Mouse (Mus musculus) hindlimb bud, embryonic 11.5 days (tissue): Measurements from ENCODE around the gene Akr1c6.
"Not testable (repeated sequence)": the region's sequence is repeated elsewhere in the genome, so short reads cannot be mapped to it uniquely, and the experiment has no call there.

ENCODE experiments used
- DNase-seq: peaks from one replicate; pipeline ENCODE4 v3.0.0-alpha.2; 2012; ENCODE audit warnings: low read depth, low spot score; ENCODE audit errors: extremely low spot score

Gene Akr1c6

GRCm38 (mm10) chr13:4434006-4434405, at the start of gene Akr1c6:
TSS of gene Akr1c6 (plus strand) at chr13:4434306.
- DNase-seq, result no peak

DNA sequence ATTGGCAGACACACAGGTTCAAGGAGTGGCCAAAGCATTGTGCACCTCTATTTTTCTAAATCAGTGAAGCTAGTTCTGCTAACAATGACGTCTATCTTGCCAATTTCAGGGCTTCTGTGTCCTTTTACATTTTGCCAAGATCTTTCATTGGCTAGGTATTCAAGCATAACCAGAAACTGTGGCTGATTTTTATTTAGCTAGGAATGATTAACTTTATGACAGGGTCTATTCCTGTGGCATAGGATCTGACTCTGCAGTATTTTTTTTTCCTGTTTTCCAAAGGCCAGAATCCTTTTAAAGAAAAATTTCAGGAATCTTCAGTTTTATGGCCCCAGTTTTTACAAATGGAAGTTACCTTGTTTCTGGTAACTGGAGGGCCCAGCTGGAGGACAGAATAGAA, 49.2 kb upstream of the Akr1c6 start:
- DNase-seq, result no peak

DNA sequence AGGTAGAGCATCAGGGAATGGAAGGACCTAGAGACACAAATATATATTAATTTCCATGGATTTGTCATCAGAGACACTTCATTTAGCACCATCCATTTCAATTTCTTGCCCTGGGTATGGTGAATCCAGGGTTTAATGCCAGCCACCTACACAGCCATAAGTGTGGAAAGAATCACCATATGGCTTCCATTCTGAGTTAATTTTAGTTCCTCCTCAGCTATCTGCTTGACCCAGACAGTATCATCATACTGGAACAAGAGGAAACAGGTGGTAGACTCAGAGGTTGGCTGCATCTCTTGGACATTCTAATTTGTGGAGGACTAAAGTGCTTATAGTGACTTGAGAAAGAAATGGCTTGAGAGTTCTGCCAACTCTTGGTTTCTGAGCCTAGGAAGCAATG, 48.6 kb upstream of the Akr1c6 start:
- no peak for DNase-seq

DNA sequence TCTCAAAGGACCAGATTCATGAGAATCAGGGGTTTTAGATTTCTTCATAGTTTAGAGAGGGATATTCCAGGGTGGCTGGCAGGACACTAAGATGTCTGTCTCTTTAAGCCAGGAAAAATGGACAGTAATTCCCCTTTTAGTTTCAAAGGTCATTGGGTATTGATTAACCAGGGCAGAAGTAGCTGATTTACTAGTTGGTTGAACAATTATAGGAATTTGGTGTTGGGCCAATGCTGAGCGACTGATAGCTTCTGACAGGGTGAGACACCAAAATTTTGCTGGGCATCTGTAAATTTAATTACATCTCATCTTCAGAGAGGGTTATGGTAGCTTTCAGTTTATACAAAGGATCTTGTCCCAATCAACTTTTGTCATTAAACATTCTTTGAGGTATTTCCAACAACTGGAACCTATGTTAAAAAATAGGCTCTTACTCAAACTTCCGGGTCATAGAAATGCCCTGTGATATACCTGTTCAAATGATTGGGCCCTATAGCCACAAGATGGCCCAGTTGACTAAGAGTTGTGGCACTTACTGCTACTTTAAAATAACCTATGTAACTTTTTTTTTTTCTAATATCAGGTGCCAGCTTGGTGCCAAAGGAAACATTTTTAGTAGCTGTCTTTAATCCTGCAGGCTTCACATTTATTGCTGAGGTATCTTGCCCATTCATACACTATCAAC, 45.2 kb upstream of the Akr1c6 start:
- DNase-seq, result no peak

- not testable (repeated sequence) for DNase-seq
Measured at GRCm38 (mm10) chr13:4400360-4400759, 33.7 kb upstream of the Akr1c6 start.

DNA sequence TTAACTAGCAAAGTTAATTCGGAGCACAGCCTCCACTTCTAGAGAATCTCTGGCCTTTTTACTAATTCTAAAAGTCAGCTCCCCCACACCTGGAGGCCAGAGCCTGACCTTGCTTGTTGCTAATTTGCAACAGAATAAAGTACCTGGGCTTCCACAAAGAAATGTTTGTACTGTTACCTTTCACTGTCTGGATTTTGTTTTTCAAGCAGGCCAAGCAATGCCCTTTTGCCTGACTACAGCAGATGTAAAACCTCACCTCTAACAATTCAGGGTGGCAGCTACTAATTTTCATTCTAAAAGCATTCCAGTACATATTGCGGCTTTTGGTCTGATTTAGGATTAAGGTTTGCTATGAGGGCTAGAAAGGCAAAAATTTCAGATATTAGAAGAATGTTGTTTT, 33.3 kb upstream of the Akr1c6 start:
- DNase-seq, result no peak

- no peak for DNase-seq
Measured at GRCm38 (mm10) chr13:4402221-4402620, 31.9 kb upstream of the Akr1c6 start.

DNA sequence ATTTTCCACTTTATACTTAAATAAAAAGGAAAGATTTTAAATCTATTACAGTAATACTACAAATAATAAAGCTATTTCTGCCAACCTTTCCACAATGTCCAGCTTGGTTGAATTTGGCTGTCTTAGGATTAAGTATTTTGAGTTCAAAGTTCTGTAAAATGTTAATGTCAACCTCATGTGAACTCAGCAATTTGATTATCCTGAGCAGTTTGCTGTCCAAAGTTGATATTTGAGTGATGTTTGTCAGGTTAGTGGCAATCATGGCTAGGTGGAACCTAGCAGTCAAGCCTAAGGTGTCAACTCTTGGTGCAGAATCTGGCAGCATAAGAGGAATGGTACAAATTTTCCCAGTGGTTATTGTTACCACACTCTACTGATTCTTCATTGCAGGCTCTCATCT, 29.4 kb upstream of the Akr1c6 start:
- no peak for DNase-seq

DNA sequence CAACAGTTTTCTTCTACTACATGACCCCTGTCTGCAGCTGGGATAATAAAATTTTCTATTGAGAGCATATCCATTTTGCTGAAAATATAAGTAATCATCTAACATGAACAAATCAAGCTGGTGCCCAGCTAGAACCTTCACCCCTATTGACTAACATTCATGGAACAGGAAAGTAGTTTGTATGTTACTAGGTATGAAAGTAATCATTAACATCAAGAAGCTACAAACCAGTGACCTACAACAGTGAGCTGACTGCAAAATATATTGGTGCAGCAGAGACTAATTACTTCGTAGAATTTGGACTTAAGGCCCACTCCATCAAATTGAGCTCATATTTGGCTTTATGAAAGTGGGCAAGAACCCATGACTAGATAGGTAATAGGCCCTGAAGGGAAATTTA, 27.3 kb upstream of the Akr1c6 start:
- no peak for DNase-seq

- no peak for DNase-seq
Measured at GRCm38 (mm10) chr13:4428558-4428957, 5.5 kb upstream of the Akr1c6 start.

GRCm38 (mm10) chr13:4429034-4429433, 5.1 kb upstream of the Akr1c6 start:
- no peak for DNase-seq

DNA sequence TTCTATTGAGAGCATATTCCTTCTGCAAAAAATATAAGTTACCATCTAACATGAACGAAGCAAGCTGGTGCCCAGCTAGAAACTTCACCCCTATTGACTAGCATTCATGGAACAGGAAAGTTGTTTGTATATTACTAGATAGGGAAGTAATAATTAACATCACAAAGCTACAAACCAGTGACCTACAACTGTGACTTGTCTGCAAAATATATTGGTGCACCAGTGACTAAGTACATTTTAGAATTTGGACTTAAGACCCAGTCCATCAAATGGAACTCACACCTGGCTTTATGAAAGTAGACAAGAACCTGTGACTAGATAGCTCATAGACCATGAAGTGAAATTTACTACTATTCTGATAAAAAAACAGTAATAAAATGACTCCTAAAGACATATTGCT, 3.0 kb upstream of the Akr1c6 start:
- DNase-seq, result no peak

DNA sequence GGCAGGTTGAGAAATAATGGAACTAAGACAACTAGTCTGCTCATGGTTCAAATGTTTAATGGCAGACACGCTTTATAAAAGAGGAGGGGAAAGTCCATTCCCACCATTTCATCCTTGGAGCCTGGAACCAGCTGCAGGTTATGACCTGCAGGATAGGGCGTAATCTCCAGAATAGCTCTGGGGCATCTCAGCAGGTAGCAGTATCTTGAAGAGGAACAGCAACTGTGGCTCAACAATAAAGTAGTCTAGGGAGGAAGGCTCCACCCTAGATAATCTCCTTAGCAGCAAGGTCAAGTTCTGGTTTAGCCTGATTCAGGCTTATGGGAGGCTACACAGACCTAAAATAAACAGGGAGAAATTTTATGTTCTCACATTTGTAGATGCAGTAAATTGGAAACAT, 31.5 kb downstream of the Akr1c6 start:
- DNase-seq, result no peak

GRCm38 (mm10) chr13:4467896-4468295, 33.8 kb downstream of the Akr1c6 start:
- no peak for DNase-seq
